Mouse (Mus musculus) testis, adult 2 months (tissue): ENCODE results near the gene Srpk2. TPM values are rescaled to one million over a fixed set of nuclear protein-coding genes. Genes with fewer than 3 reads are reported as not detected.
"Not testable (repeated sequence)": the region's sequence is repeated elsewhere in the genome, so short reads cannot be mapped to it uniquely, and the experiment has no call there.

Experiments
- H3K27ac ChIP-seq: fragments of 200-500 bp; 2 replicates; pipeline ENCODE4 v1.5.1; 2012; ENCODE audit warnings: low read depth, low read length; ENCODE audit not compliant: control insufficient read depth, insufficient read depth
- H3K27me3 ChIP-seq: fragments of 200-500 bp; 2 replicates; pipeline ENCODE4 v1.6.1; 2012; ENCODE audit warnings: mild to moderate bottlenecking, low read length, moderate library complexity; ENCODE audit not compliant: control insufficient read depth, insufficient read depth
- H3K36me3 ChIP-seq: fragments of 200-500 bp; 2 replicates; pipeline ENCODE4 v1.6.1; 2012; ENCODE audit warnings: mild to moderate bottlenecking, low read length; ENCODE audit not compliant: control insufficient read depth, insufficient read depth
- H3K4me1 ChIP-seq: fragments of 200-500 bp; 2 replicates; pipeline ENCODE4 v1.6.1; 2012; ENCODE audit warnings: low read length; ENCODE audit not compliant: control insufficient read depth, insufficient read depth
- H3K4me3 ChIP-seq: fragments of 200-500 bp; 2 replicates; pipeline ENCODE4 v1.5.1; 2012; ENCODE audit warnings: low read depth, mild to moderate bottlenecking, low read length, moderate library complexity, mixed read lengths; ENCODE audit not compliant: control insufficient read depth
- CTCF ChIP-seq: fragments of 200-500 bp; IDR thresholded peaks from 2 replicates; pipeline ENCODE4 v1.5.1; 2012; ENCODE audit warnings: low read depth, mild to moderate bottlenecking, inconsistent platforms, low read length, moderate library complexity; ENCODE audit not compliant: control insufficient read depth, insufficient read depth, insufficient replicate concordance
- POLR2A ChIP-seq: fragments of 200-500 bp; IDR thresholded peaks from 2 replicates; pipeline ENCODE4 v1.6.1; 2012; ENCODE audit warnings: low read depth, mild to moderate bottlenecking, inconsistent platforms, low read length, moderate library complexity; ENCODE audit not compliant: control insufficient read depth
- polyA plus RNA-seq: library from polyadenylated mRNA; depleted of rRNA; stranded (reverse); fragments of >200 nt; gene quantifications from 2 replicates; pipeline ENCODE4 v1.2.3, GENCODE M21; 2012

Gene Srpk2
- polyA plus RNA-seq, 1 experiment: 229 TPM

DNA sequence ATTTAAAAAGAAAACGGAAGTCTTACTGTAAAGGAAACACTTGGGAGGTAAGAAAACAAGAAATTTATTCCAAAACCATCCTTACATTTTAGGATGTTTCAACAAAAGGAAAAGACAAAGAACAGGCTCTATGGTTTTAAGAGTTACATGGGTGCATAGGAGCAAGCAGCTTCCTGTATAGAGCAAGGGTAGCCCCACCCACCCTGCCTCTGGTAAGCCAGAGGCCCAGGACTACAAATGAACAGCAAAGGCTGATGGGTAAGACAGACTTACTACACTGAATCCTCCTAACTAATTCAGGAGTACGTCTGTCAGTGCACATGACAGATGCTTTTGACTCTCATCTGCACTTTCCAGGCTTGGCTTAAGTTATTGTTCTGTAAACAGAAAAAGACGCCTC lies 38.7 kb downstream of the Srpk2 start:
- no peak for TF ChIP-seq POLR2A
- TF ChIP-seq CTCF: no peak
- H3K4me3 ChIP-seq: no peak overlapping the region
- no peaks in the 10 kb centered on the region for H3K27me3 ChIP-seq
- H3K27ac ChIP-seq: no peak overlapping the region
- no peaks in the 10 kb centered on the region for H3K4me1 ChIP-seq
- H3K36me3 ChIP-seq: no peaks in the 10 kb centered on the region

DNA sequence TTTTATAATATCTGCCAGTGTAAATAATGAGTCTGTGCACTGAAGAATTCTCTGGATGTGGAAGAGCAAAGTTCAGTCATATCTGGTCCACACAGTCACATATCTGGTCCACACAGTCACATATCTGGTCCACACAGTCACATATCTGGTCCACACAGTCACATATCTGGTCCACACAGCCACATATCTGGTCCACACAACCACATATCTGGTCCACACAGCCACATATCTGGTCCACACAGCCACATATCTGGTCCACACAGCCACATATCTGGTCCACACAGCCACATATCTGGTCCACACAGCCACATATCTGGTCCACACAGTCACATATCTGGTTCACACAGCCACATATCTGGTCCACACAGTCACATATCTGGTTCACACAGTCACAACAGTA lies 45.2 kb downstream of the Srpk2 start:
- H3K36me3 ChIP-seq, H3K27ac ChIP-seq: not testable (repeated sequence)

GRCm38 (mm10) chr5:23638023-23638422 lies 46.4 kb downstream of the Srpk2 start:
- TF ChIP-seq POLR2A (no peak), CTCF (no peak)
- Histone ChIP-seq H3K27me3 (no peaks in the 10 kb centered on the region), H3K4me1 (no peaks in the 10 kb centered on the region)

More for the DNA sequence above, 45.2 kb downstream of the Srpk2 start:
- not testable (repeated sequence) for H3K4me1 ChIP-seq, H3K27me3 ChIP-seq, H3K4me3 ChIP-seq

GRCm38 (mm10) chr5:23637337-23637736 lies 47.1 kb downstream of the Srpk2 start:
- Histone ChIP-seq H3K27ac (no peak overlapping the region), H3K4me3 (no peak overlapping the region), H3K36me3 (no peaks in the 10 kb centered on the region), H3K4me1 (no peaks in the 10 kb centered on the region), H3K27me3 (no peaks in the 10 kb centered on the region)
- TF ChIP-seq CTCF: no peak
- TF ChIP-seq POLR2A: no peak

More at GRCm38 (mm10) chr5:23638023-23638422, 46.4 kb downstream of the Srpk2 start:
- Histone ChIP-seq H3K4me3 (no peak overlapping the region), H3K36me3 (no peaks in the 10 kb centered on the region), H3K27ac (no peak overlapping the region)

- TF ChIP-seq CTCF (no peak), POLR2A (no peak)
- Histone ChIP-seq H3K27me3 (no peaks in the 10 kb centered on the region), H3K36me3 (no peaks in the 10 kb centered on the region), H3K4me1 (no peaks in the 10 kb centered on the region), H3K27ac (no peak overlapping the region), H3K4me3 (no peak overlapping the region)
These were observed 52.9 kb downstream of the Srpk2 start for GRCm38 (mm10) chr5:23631490-23631889.

- Histone ChIP-seq H3K27ac (no peak overlapping the region), H3K4me3 (no peak overlapping the region), H3K4me1 (no peaks in the 10 kb centered on the region), H3K27me3 (no peaks in the 10 kb centered on the region), H3K36me3 (no peaks in the 10 kb centered on the region)
- no peak for TF ChIP-seq POLR2A
- TF ChIP-seq CTCF: no peak
These were observed 57.2 kb downstream of the Srpk2 start for GRCm38 (mm10) chr5:23627221-23627620.

- Histone ChIP-seq H3K27me3 (no peaks in the 10 kb centered on the region), H3K36me3 (no peaks in the 10 kb centered on the region), H3K27ac (no peak overlapping the region), H3K4me1 (no peaks in the 10 kb centered on the region), H3K4me3 (no peak overlapping the region)
- TF ChIP-seq POLR2A (no peak), CTCF (no peak)
These were observed 58.2 kb downstream of the Srpk2 start for GRCm38 (mm10) chr5:23626173-23626572.

DNA sequence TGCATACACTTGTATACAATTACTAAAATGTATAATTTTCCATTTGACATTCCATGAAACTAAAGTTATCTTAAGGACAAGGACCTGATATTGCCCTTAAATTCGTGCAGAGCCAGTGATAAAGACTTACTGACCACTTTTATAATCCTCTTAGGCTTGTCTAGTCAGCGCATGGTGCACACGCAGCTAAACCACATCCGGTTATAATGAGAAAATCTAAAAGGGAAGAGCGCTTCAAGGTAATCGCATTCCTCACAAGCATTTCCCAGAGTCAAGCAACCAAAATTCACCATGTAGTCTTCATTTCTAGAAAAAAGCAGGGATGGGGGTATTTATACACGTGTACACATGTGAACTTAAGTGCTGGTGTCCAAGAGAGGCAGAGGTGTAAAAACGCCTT lies 63.8 kb downstream of the Srpk2 start:
- Histone ChIP-seq H3K4me1 (no peaks in the 10 kb centered on the region), H3K36me3 (no peaks in the 10 kb centered on the region), H3K27ac (no peak overlapping the region), H3K27me3 (no peaks in the 10 kb centered on the region), H3K4me3 (no peak overlapping the region)
- TF ChIP-seq POLR2A: no peak
- TF ChIP-seq CTCF: no peak

DNA sequence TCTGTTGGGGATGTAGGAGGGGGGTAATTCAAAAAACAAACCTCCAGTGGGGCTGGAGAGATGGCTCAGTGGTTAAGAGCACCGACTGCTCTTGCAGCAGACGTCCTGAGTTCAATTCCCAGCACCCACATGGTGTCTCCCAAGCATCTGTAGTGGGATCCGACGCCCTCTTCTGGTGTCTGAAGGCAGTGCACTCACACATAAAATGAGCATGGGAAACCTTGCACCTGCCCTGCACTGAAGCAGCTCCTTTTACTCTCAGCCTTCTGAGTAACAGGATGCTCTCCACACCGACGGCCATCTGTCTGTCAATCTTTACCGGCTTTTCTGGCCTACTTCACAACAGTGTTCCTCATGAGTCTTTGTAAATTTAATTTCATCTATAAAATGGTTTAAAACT lies 65.8 kb downstream of the Srpk2 start:
- peak; percentile 21; the same call in 1 of the 2 replicates for TF ChIP-seq CTCF
- TF ChIP-seq POLR2A: no peak
- Histone ChIP-seq H3K27me3 (no peaks in the 10 kb centered on the region), H3K36me3 (no peaks in the 10 kb centered on the region), H3K4me1 (no peaks in the 10 kb centered on the region), H3K27ac (no peak overlapping the region), H3K4me3 (no peak overlapping the region)
